Mouse (Mus musculus) forebrain, embryonic 11.5 days (tissue): ENCODE data around the gene Eef1akmt4. TPM values are rescaled to one million over a fixed set of nuclear protein-coding genes. Genes with fewer than 3 reads are reported as not detected.
A peak's percentile ranks its signal among the peaks of the same experiment; 100 is the strongest.
"Not testable (repeated sequence)": the region's sequence is repeated elsewhere in the genome, so short reads cannot be mapped to it uniquely, and the experiment has no call there.

ENCODE experiments used
- ATAC-seq: fragments of 200-750 bp; cut with Nextera tagmentation; replicated peaks from 2 replicates; pipeline ENCODE4 v1.8.0; 2017; ENCODE audit warnings: moderate TSS enrichment; ENCODE audit not compliant: low FRiP score
- DNase-seq: peaks from one replicate; pipeline ENCODE4 v3.0.0-alpha.2; 2017; ENCODE audit warnings: low spot score
- H3K27ac ChIP-seq: fragments of 300-500 bp; sonication (generic); 2 replicates; pipeline ENCODE4 v1.5.1; 2014; ENCODE audit warnings: low read depth, low read length
- H3K27me3 ChIP-seq: fragments of 300-500 bp; sonication (generic); 2 replicates; pipeline ENCODE4 v1.6.1; 2014; ENCODE audit warnings: mild to moderate bottlenecking, low read length, mixed read lengths; ENCODE audit not compliant: control insufficient read depth, insufficient read depth
- H3K36me3 ChIP-seq: fragments of 300-500 bp; sonication (generic); 2 replicates; pipeline ENCODE4 v1.6.1; 2014; ENCODE audit warnings: mild to moderate bottlenecking, low read length, moderate library complexity, mixed read lengths; ENCODE audit not compliant: control insufficient read depth, insufficient read depth
- H3K4me1 ChIP-seq: fragments of 300-500 bp; sonication (generic); replicated peaks from 2 replicates; pipeline ENCODE4 v1.6.1; 2014; ENCODE audit warnings: low read length, mixed read lengths; ENCODE audit not compliant: control insufficient read depth, insufficient read depth
- H3K4me2 ChIP-seq: fragments of 300-500 bp; sonication (generic); 2 replicates; pipeline ENCODE4 v1.6.1; 2014; ENCODE audit warnings: low read depth, mild to moderate bottlenecking, low read length, moderate library complexity, mixed read lengths; ENCODE audit not compliant: severe bottlenecking
- H3K4me3 ChIP-seq: fragments of 300-500 bp; sonication (generic); 2 replicates; pipeline ENCODE4 v1.5.1; 2014; ENCODE audit warnings: low read depth, low read length
- H3K9ac ChIP-seq: fragments of 300-500 bp; sonication (generic); 2 replicates; pipeline ENCODE4 v1.6.1; 2014; ENCODE audit warnings: low read length
- H3K9me3 ChIP-seq: fragments of 300-500 bp; sonication (generic); 2 replicates; pipeline ENCODE4 v1.6.1; 2016; ENCODE audit warnings: low read length, mixed read lengths; ENCODE audit not compliant: control insufficient read depth
- WGBS: fragments of 180-500 bp; shearing (Covaris S2); extraction: QIAGEN DNeasy Blood & Tissue Kit; methylation state at CpG from one replicate; pipeline ENCODE4 v1.1.7; 2014; 5-methylcytosine and 5-hydroxymethylcytosine counted together
- polyA plus RNA-seq: library from polyadenylated mRNA; unstranded; fragments of >200 nt; fragmentation: Nextera tagmentation; extraction: Ambion mirVana; gene quantifications from 2 replicates; pipeline ENCODE4 v1.2.1, GENCODE M21; 2014

The Eef1akmt4 gene
- polyA plus RNA-seq, 1 experiment from 2014 or later, result 28.2 TPM

GRCm38 (mm10) chr16:20642161-20642560 is 30.8 kb downstream of the Eef1akmt4 start:
- DNase-seq, result peak; percentile 85
- H3K36me3 ChIP-seq, result no peaks in the 10 kb centered on the region
- ATAC-seq, result peak; percentile 44; the same call in 1 of the 2 replicates
- H3K4me3 ChIP-seq, result no peak overlapping the region
- H3K9ac ChIP-seq, result no peak overlapping the region
- no peak overlapping the region for H3K27ac ChIP-seq
- H3K9me3 ChIP-seq, result no peaks in the 10 kb centered on the region
- H3K4me1 ChIP-seq, result 0 out of 2 replicates have a peak, but pooled peaks cover 2% of the 10 kb centered on the region
- no peaks in the 10 kb centered on the region for H3K27me3 ChIP-seq
- H3K4me2 ChIP-seq, result no peak overlapping the region
- WGBS, result 2% methylated on average over 8 of the region's 8 CpGs

DNA sequence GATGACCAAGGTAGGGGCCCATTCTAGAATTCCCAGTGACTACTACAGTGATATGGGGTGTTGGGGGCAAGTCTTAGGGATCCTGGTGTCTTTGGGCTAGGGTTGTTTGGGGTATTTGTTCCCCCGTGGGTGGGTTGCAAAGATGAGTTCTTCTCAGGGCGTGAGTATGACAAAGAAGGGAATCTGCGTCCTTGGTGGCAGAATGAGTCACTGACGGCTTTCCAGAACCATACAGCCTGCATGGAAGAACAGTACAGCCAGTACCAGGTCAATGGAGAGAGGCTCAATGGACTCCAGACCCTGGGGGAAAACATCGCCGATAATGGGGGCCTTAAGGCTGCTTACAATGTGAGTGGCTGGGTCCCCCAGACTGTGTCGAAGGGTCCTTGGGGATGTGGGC is 32.5 kb downstream of the Eef1akmt4 start:
- no peaks in the 10 kb centered on the region for H3K27me3 ChIP-seq
- no peak overlapping the region for H3K4me2 ChIP-seq
- WGBS, result 81% methylated on average over 7 of the region's 7 CpGs
- DNase-seq (no peak), ATAC-seq (no peak)
- 0 out of 2 replicates have a peak, but pooled peaks cover 2% of the 10 kb centered on the region for H3K4me1 ChIP-seq
- no peak overlapping the region for H3K9ac ChIP-seq
- H3K9me3 ChIP-seq, result no peaks in the 10 kb centered on the region
- no peak overlapping the region for H3K4me3 ChIP-seq
- no peaks in the 10 kb centered on the region for H3K36me3 ChIP-seq
- no peak overlapping the region for H3K27ac ChIP-seq

GRCm38 (mm10) chr16:20651076-20651946 is 39.9 kb downstream of the Eef1akmt4 start, which contains the start of gene Psmd2:
Gene Psmd2 (plus strand): TSS chr16:20651652.
- Histone ChIP-seq H3K4me2 (peak within 1 kb of the TSS; percentile 96), H3K4me1 (peaks cover 2% of the 10 kb centered on the region; the same call in 1 of the 2 replicates), H3K9me3 (no peaks in the 10 kb centered on the region), H3K36me3 (peaks cover 9% of the 10 kb centered on the region; the same call in 1 of the 2 replicates), H3K4me3 (peak within 1 kb of the TSS; percentile 89), H3K27me3 (no peaks in the 10 kb centered on the region), H3K9ac (peak within 1 kb of the TSS; percentile 86), H3K27ac (peak within 1 kb of the TSS; percentile 68; the same call in 1 of the 2 replicates)
- ATAC-seq, result peak; percentile 96
- 2% methylated on average over 45 of the region's 46 CpGs for WGBS
- peak; percentile 98 for DNase-seq

DNA sequence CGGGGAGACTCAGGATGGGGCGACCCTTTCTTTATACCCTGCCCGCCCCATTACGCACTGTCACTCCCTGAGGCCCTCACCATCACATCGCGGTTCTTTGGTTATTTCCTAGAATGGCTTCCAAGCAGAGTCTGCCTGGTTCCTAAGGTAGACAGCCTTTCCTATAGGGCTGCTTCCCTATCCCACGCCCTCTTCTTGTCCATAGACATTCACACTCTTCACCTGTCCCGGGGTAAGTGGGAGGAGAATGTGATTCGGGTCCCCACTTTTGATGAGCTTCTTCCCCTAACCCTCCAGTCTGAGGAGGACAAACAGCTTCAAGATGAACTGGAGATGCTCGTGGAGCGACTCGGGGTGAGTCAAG is 40.5 kb downstream of the Eef1akmt4 start:
- peak overlapping the region; percentile 89 for H3K4me3 ChIP-seq
- 12% methylated on average over 12 of the region's 12 CpGs for WGBS
- H3K4me2 ChIP-seq, result peak overlapping the region; percentile 96
- peaks cover 2% of the 10 kb centered on the region; the same call in 1 of the 2 replicates for H3K4me1 ChIP-seq
- H3K27me3 ChIP-seq, result no peaks in the 10 kb centered on the region
- DNase-seq (no peak), ATAC-seq (no peak)
- peak overlapping the region; percentile 86 for H3K9ac ChIP-seq
- peaks cover 9% of the 10 kb centered on the region; the same call in 1 of the 2 replicates for H3K36me3 ChIP-seq
- 0 out of 2 replicates have a peak overlapping the region, but pooled peaks have one; percentile 12 for H3K27ac ChIP-seq
- H3K9me3 ChIP-seq, result no peaks in the 10 kb centered on the region

DNA sequence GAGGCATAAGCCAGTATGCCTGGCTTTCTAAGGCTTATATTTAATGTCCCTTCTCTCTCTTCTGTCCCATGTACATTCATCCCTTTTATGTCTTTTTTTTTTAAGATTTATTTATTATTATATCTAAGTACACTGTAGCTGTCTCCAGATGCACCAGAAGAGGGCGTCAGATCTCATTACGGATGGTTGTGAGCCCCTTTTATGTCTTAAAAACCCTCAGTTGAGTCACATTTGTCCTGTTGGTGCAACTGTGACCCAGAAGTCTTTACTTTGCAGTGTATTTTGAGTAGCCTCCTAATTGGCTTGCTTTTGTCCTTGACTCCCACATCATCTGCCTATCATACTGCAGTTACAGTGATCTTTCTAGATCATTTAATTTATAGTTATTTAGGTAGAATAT is 41.9 kb downstream of the Eef1akmt4 start:
- H3K9ac ChIP-seq, result no peak overlapping the region
- no peaks in the 10 kb centered on the region for H3K9me3 ChIP-seq
- no peak overlapping the region for H3K4me2 ChIP-seq
- H3K27me3 ChIP-seq, result no peaks in the 10 kb centered on the region
- DNase-seq, result no peak
- ATAC-seq, result no peak
- peaks cover 2% of the 10 kb centered on the region; the same call in 1 of the 2 replicates for H3K4me1 ChIP-seq
- peaks cover 13% of the 10 kb centered on the region; the same call in 1 of the 2 replicates for H3K36me3 ChIP-seq
- no peak overlapping the region for H3K4me3 ChIP-seq
- no peak overlapping the region for H3K27ac ChIP-seq
- 45% methylated on average over 2 of the region's 2 CpGs for WGBS

DNA sequence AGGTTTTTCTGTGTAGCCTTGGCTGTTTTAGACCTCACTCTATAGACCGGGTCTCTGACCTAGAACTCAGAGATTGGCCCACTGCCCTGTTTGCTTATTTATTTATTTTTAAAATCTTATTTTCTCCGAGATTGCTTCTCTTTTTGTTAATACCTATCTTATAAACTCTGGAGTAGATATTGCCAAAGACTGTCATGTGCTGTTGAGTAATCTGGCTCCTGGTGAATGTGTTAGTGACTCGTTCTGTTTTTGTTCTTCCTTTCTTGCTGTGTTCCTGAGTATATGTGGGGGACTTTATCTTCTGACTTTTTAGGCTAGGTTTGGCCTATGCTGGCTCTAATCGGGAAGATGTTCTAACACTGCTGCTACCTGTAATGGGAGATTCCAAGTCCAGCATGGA is 46.3 kb downstream of the Eef1akmt4 start:
- 98% methylated on average over 4 of the region's 4 CpGs for WGBS
- H3K27ac ChIP-seq, result no peak overlapping the region
- ATAC-seq, result no peak

GRCm38 (mm10) chr16:20668013-20668412 is 56.6 kb downstream of the Eef1akmt4 start, which contains the start of gene Eif4g1:
Gene Eif4g1 (plus strand): TSS chr16:20668313.
- H3K9ac ChIP-seq, DNase-seq, H3K4me1 ChIP-seq, H3K4me2 ChIP-seq, H3K4me3 ChIP-seq, ATAC-seq, H3K27me3 ChIP-seq, H3K27ac ChIP-seq, H3K36me3 ChIP-seq, H3K9me3 ChIP-seq: not testable (repeated sequence)
- 86% methylated on average over 3 of the region's 6 CpGs for WGBS

More for the DNA sequence above, 46.3 kb downstream of the Eef1akmt4 start:
- no peak for DNase-seq
- Histone ChIP-seq H3K36me3 (peaks cover 26% of the 10 kb centered on the region), H3K4me1 (no peaks in the 10 kb centered on the region; the same call in 1 of the 2 replicates), H3K4me3 (no peak overlapping the region), H3K9ac (no peak overlapping the region), H3K9me3 (no peaks in the 10 kb centered on the region), H3K4me2 (no peak overlapping the region), H3K27me3 (no peaks in the 10 kb centered on the region)
